Mouse (Mus musculus): Measurements from ENCODE around the gene Gorasp1. TPM values are rescaled to one million over a fixed set of nuclear protein-coding genes. Genes with fewer than 3 reads are reported as not detected.

The Gorasp1 gene
- polyA plus RNA-seq, 1 experiment: 11.6 TPM

- H3K4me1 ChIP-seq: no peaks in the 10 kb centered on the region
- peaks cover 98% of the 10 kb centered on the region for H3K36me3 ChIP-seq (replicated peaks; ENCODE audit: low read length)
- H3K4me3 ChIP-seq (replicated peaks): no peak overlapping the region
- no peaks in the 10 kb centered on the region for H3K9me3 ChIP-seq
- TF ChIP-seq GATA1 (IDR thresholded peaks at IDR 0.05; ENCODE audit: borderline replicate concordance, low read length): no peak
- no peak for TF ChIP-seq FLI1 (IDR thresholded peaks at IDR 0.05; ENCODE audit: low read length)
- H3K27me3 ChIP-seq (replicated peaks): no peaks in the 10 kb centered on the region
Measured at GRCm38 (mm10) chr9:119909931-119910330, 27.4 kb downstream of the Gorasp1 start.

- TF ChIP-seq GATA1 (IDR thresholded peaks at IDR 0.05; ENCODE audit: borderline replicate concordance, low read length) (no peak), FLI1 (IDR thresholded peaks at IDR 0.05; ENCODE audit: low read length) (no peak)
- Histone ChIP-seq H3K4me1 (no peaks in the 10 kb centered on the region), H3K36me3 (replicated peaks; ENCODE audit: low read length) (peaks cover 98% of the 10 kb centered on the region), H3K4me3 (replicated peaks) (no peak overlapping the region), H3K9me3 (no peaks in the 10 kb centered on the region), H3K27me3 (replicated peaks) (no peaks in the 10 kb centered on the region)
Measured at GRCm38 (mm10) chr9:119908708-119909107, 28.7 kb downstream of the Gorasp1 start.

DNA sequence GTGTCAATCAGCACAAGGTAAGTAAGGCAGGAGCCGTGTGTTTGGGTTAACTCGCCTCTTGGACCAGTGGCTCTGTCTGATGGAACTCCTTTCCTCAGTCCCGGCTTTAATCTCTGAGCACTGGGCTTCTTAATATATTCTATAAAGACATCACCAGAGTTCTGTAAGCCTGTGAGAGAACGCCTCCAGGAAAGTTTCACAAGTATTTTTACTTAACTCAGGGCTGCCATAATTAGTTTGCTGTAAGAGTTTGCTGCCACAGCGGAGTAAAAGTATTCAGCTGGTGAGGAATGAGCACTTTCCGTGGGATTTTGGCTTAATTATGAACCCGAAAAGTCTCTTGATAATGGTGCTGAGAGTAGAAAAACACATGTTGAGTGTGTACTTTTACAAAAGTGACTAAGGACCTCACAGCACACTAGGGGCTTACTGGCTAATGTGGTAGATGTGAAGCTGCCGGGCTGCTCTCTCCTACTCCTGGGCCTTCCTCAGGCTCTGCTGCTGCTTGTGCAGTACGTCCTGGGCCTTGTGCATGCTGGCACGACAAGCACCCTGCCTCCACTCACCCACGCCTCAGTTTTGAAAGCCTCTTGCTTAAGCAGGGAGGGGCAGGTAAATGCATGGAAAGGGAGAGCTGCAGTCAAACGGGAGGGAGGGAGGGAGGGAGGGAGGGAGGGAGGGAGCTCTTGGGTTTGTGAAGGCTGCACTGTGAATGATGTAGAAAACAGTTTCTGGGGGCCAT lies 34.8 kb downstream of the Gorasp1 start:
- Histone ChIP-seq H3K27me3 (replicated peaks) (no peaks in the 10 kb centered on the region), H3K36me3 (replicated peaks; ENCODE audit: low read length) (peaks cover 74% of the 10 kb centered on the region), H3K4me1 (peaks cover 32% of the 10 kb centered on the region), H3K4me3 (replicated peaks) (no peak overlapping the region), H3K9me3 (no peaks in the 10 kb centered on the region)
- TF ChIP-seq GATA1 (IDR thresholded peaks at IDR 0.05; ENCODE audit: borderline replicate concordance, low read length) (no peak), FLI1 (IDR thresholded peaks at IDR 0.05; ENCODE audit: low read length) (no peak)

GRCm38 (mm10) chr9:119899446-119899845 lies 37.9 kb downstream of the Gorasp1 start:
- Histone ChIP-seq H3K27me3 (replicated peaks) (no peaks in the 10 kb centered on the region), H3K4me1 (peaks cover 57% of the 10 kb centered on the region), H3K9me3 (no peaks in the 10 kb centered on the region), H3K36me3 (replicated peaks; ENCODE audit: low read length) (peaks cover 50% of the 10 kb centered on the region), H3K4me3 (replicated peaks) (no peak overlapping the region)
- no peak for TF ChIP-seq GATA1 (IDR thresholded peaks at IDR 0.05; ENCODE audit: borderline replicate concordance, low read length)
- TF ChIP-seq FLI1 (IDR thresholded peaks at IDR 0.05; ENCODE audit: low read length): no peak

DNA sequence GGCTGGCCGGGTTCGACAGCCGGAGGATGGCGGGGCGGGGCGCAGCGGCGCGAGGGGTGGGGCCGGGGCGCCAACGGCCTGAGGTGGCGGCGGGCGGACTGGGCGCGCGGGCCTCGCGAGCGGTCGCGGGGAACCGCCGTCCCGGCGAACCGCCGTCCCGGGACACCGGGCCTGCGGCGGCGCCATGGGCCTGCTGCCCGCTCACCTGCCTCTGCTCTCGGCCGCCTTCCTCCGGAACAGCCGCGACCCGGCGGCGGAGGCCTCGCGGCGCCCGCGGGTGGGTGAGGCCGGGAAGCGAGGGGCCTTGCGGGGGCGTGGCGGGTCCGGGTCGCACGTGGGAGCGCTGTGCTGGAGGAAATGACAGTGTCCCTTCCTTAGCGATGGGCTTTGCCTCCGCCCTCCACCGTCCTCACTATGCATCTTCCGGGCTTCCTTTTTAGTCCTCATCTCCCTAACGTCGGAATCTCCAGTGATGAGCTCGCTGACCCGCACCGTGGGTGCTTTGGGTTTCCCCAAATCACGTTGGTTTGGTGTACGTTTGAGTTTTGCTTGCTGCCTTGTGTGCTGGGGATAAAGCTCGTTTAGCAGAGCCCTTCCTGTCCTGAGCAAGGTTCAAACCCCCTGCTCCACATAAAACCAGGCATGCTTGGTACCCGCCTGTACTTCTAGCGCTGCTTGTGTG lies 42.2 kb downstream of the Gorasp1 start:
- peak overlapping the region; percentile 93 for H3K4me3 ChIP-seq (replicated peaks)
- H3K9me3 ChIP-seq: peaks cover 12% of the 10 kb centered on the region
- TF ChIP-seq GATA1 (IDR thresholded peaks at IDR 0.05; ENCODE audit: borderline replicate concordance, low read length): no peak
- TF ChIP-seq FLI1 (IDR thresholded peaks at IDR 0.05; ENCODE audit: low read length): no peak
- peaks cover 58% of the 10 kb centered on the region for H3K4me1 ChIP-seq
- H3K27me3 ChIP-seq (replicated peaks): no peaks in the 10 kb centered on the region
- H3K36me3 ChIP-seq (replicated peaks; ENCODE audit: low read length): peaks cover 21% of the 10 kb centered on the region

GRCm38 (mm10) chr9:119894339-119895009 lies 42.9 kb downstream of the Gorasp1 start, which contains the start of gene Wdr48:
Gene Wdr48 (plus strand): TSS chr9:119894878.
- TF ChIP-seq GATA1 (IDR thresholded peaks at IDR 0.05; ENCODE audit: borderline replicate concordance, low read length): no peak
- TF ChIP-seq FLI1 (IDR thresholded peaks at IDR 0.05; ENCODE audit: low read length): no peak; the same call in 1 of the 2 replicates
- peaks cover 12% of the 10 kb centered on the region for H3K9me3 ChIP-seq
- H3K36me3 ChIP-seq (replicated peaks; ENCODE audit: low read length): peaks cover 19% of the 10 kb centered on the region
- peaks cover 51% of the 10 kb centered on the region for H3K4me1 ChIP-seq
- H3K4me3 ChIP-seq (replicated peaks): peak within 1 kb of the TSS; percentile 93
- no peaks in the 10 kb centered on the region for H3K27me3 ChIP-seq (replicated peaks)

DNA sequence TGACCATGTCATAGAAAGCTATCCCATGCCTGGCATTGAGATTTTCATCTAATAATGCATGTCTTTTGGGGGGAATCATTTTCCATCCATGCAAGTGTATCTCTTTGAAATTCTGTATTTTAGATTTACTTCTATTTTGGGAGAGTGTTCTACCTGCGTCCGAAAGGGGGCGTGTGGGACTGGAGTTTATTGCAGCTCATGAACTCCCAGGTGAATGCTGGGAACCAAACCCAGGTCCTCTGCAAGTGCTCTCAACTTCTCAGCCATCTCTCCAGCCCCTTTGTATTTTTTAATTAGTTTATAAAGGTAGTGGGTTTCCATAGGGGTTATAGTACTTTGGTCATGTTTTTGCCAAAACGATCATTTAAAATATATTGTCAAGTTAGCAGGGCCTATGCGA lies 43.5 kb downstream of the Gorasp1 start:
- TF ChIP-seq FLI1 (IDR thresholded peaks at IDR 0.05; ENCODE audit: low read length) (no peak), GATA1 (IDR thresholded peaks at IDR 0.05; ENCODE audit: borderline replicate concordance, low read length) (no peak)
- Histone ChIP-seq H3K4me1 (peaks cover 45% of the 10 kb centered on the region), H3K27me3 (replicated peaks) (no peaks in the 10 kb centered on the region), H3K9me3 (peaks cover 12% of the 10 kb centered on the region), H3K36me3 (replicated peaks; ENCODE audit: low read length) (peaks cover 19% of the 10 kb centered on the region), H3K4me3 (replicated peaks) (peak overlapping the region; percentile 93)

- H3K4me1 ChIP-seq: peaks cover 17% of the 10 kb centered on the region
- H3K36me3 ChIP-seq (replicated peaks; ENCODE audit: low read length): peaks cover 4% of the 10 kb centered on the region
- TF ChIP-seq FLI1 (IDR thresholded peaks at IDR 0.05; ENCODE audit: low read length) (no peak), GATA1 (IDR thresholded peaks at IDR 0.05; ENCODE audit: borderline replicate concordance, low read length) (no peak)
- H3K27me3 ChIP-seq (replicated peaks): peaks cover 1% of the 10 kb centered on the region
- H3K4me3 ChIP-seq (replicated peaks): no peak overlapping the region
- H3K9me3 ChIP-seq: peaks cover 12% of the 10 kb centered on the region
Measured at GRCm38 (mm10) chr9:119890692-119891091, 46.7 kb downstream of the Gorasp1 start.

DNA sequence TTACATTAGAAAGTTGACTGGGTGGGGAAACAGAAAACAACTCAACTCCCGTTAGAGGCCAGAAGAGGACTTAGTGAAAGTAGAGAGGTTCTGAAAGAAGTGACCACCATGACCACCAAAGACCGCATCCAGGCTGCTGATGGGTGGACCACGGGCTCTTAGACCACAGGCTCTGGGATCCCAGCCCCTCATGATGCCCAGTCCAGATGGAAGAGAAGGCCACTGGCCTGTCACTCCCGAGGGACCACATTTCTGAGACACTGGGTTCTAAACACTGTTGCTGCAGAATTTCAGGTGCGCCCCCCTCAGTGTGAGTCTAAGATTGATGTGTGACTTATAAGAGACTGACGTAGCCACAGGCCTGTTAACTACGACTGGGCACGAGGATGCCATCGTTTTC lies 47.9 kb downstream of the Gorasp1 start:
- peaks cover 4% of the 10 kb centered on the region for H3K36me3 ChIP-seq (replicated peaks; ENCODE audit: low read length)
- TF ChIP-seq GATA1 (IDR thresholded peaks at IDR 0.05; ENCODE audit: borderline replicate concordance, low read length): no peak
- H3K9me3 ChIP-seq: peaks cover 12% of the 10 kb centered on the region
- peaks cover 12% of the 10 kb centered on the region for H3K4me1 ChIP-seq
- H3K4me3 ChIP-seq (replicated peaks): no peak overlapping the region
- peaks cover 1% of the 10 kb centered on the region for H3K27me3 ChIP-seq (replicated peaks)

DNA sequence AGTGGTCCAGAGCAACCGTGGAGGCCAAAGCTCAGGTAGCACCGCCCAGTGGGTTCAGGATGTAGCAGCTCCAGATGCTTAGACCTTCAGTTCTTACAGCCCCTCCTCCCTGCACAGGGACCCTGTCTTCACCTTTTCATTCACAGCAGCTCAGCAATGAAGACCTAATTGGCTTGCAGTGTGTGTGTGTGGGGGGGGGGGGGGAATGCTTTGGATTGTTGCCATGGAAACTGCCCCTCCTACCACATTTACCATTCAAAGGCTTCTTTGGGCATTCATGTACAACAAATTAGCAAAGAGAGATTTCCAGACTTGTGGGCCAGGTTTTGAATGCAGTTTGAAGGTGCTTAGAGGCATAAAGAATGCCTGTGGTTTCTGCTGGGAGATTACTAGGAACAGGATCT lies 48.5 kb downstream of the Gorasp1 start:
- Histone ChIP-seq H3K36me3 (replicated peaks; ENCODE audit: low read length) (peaks cover 4% of the 10 kb centered on the region), H3K9me3 (peaks cover 12% of the 10 kb centered on the region), H3K4me1 (peaks cover 6% of the 10 kb centered on the region), H3K27me3 (replicated peaks) (peaks cover 1% of the 10 kb centered on the region), H3K4me3 (replicated peaks) (no peak overlapping the region)
- TF ChIP-seq FLI1 (IDR thresholded peaks at IDR 0.05; ENCODE audit: low read length) (no peak), GATA1 (IDR thresholded peaks at IDR 0.05; ENCODE audit: borderline replicate concordance, low read length) (no peak)

Data from megakaryocyte, embryonic 14.5 days (primary cell).